Mouse (Mus musculus) megakaryocyte, embryonic 14.5 days (primary cell): ENCODE measurements at regions not wholly inside any gene's neighbourhood (a gene's known extent, or its start where the extent isn't known, plus 50 kb on each side); places are given as distances from the start of the nearest gene placed in this dataset.

ENCODE experiments used
- FLI1 ChIP-seq: IDR thresholded peaks from 2 replicates; pipeline ENCODE4 v1.6.1; 2012; ENCODE audit warnings: low read length, inconsistent platforms, mixed read lengths
- GATA1 ChIP-seq: IDR thresholded peaks from 3 replicates; pipeline ENCODE4 v1.6.1; 2012; ENCODE audit warnings: mixed read lengths, low read length, inconsistent platforms, borderline replicate concordance

DNA sequence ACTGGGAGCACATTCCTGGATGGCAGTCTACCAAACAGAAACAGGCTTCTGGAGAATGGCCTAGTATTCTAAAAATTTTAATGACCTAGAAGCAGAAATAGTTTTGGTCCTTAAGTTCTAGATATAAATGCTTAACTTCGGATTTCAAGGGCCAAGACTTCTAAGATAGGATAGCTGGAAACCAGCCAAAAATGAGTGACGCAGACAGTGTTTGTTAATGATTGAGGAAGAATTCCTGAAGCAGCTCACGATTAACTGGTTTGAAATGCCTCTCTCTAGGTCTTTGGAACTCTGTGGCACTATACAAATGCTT is 213.9 kb upstream of the Gm5148 start:
- TF ChIP-seq FLI1 (no peak), GATA1 (no peak)
